In genomic region chr11:109343991-109344599, GRCm38 (mm10) we compare ENCODE assay signal across 9 mouse cellular contexts. TPM values are rescaled to one million over a fixed set of nuclear protein-coding genes. Genes with fewer than 3 reads are reported as not detected.
A peak's percentile ranks its signal among the peaks of the same experiment; 100 is the strongest.
DNase-seq lines count a peak whose midpoint lies in the region; ATAC-seq and TF ChIP-seq lines count a peak whose summit lies in the region.
"Had no signal": no experiment of that assay in that cellular context is flagged by ENCODE, and none has a peak within 500 bp of the region (broad histone marks: within the 10 kb centered on the region; RNA-seq: fewer than 3 reads in every experiment).

No protein-coding gene starts in this region.

- no peaks in the 10 kb centered on the region for H3K36me3 ChIP-seq in E14TG2a.4 (ENCODE audit: insufficient read depth, low read length)
- no peaks in the 10 kb centered on the region for H3K36me3 ChIP-seq in intestine, postnatal 0 days (ENCODE audit: control insufficient read depth, insufficient read depth)
- no peaks in the 10 kb centered on the region for H3K36me3 ChIP-seq in neural tube, embryonic 15.5 days
- H3K36me3 ChIP-seq: limb, embryonic 12.5 days had no signal

- no peaks in the 10 kb centered on the region; the same call in 1 of the 2 replicates for H3K27me3 ChIP-seq in E14TG2a.4 (ENCODE audit: insufficient read depth, low read length)
- H3K27me3 ChIP-seq in intestine, postnatal 0 days (replicated peaks; ENCODE audit: control insufficient read depth, insufficient read depth, low read length), result no peaks in the 10 kb centered on the region
- no peaks in the 10 kb centered on the region for H3K27me3 ChIP-seq in neural tube, embryonic 15.5 days (replicated peaks)
- H3K27me3 ChIP-seq: limb, embryonic 12.5 days had no signal

- H3K4me2 ChIP-seq in intestine, postnatal 0 days (replicated peaks; ENCODE audit: low read depth), result peak overlapping the region; percentile 11
- no peak overlapping the region for H3K4me2 ChIP-seq in neural tube, embryonic 15.5 days
- H3K4me2 ChIP-seq: limb, embryonic 12.5 days had no signal

- no peak overlapping the region for H3K9ac ChIP-seq in intestine, postnatal 0 days (ENCODE audit: low read depth, low read length)
- no peak overlapping the region for H3K9ac ChIP-seq in neural tube, embryonic 15.5 days (replicated peaks)
- H3K9ac ChIP-seq: limb, embryonic 12.5 days had no signal

- DNase-seq in frontal cortex, postnatal 25 days (ENCODE audit: low spot score in 2 of 2), result no peak
- DNase-seq in lung, postnatal 4 days, result peak; percentile 74 to 78
- no peak for DNase-seq in left cerebral cortex, adult 18-20 months (ENCODE audit: low spot score in 2 of 2)

- peak; percentile 17 for TF ChIP-seq CTCF in E14TG2a.4 (conservative IDR thresholded peaks at IDR 0.05; ENCODE audit: low read length)
- TF ChIP-seq CTCF in cortical plate, adult 2 months (IDR thresholded peaks at IDR 0.05; ENCODE audit: extremely low read depth, insufficient read depth, low read length), result peak; percentile 36
- TF ChIP-seq CTCF in intestine, postnatal 0 days (IDR thresholded peaks at IDR 0.05; ENCODE audit: low read depth), result peak; percentile 73

- ATAC-seq in frontal cortex, adult (ENCODE audit: low TSS enrichment), result peak; percentile 48; the same call in 1 of the 2 replicates
- ATAC-seq in intestine, postnatal 0 days, result peak; percentile 48
- no peak for ATAC-seq in neural tube, embryonic 15.5 days (ENCODE audit: low FRiP score)

- H3K27ac ChIP-seq in cortical plate, adult 2 months (ENCODE audit: insufficient read depth, low read length), result no peak overlapping the region
- H3K27ac ChIP-seq in intestine, postnatal 0 days (ENCODE audit: low read depth, low read length), result peak overlapping the region; percentile 41; the same call in 1 of the 2 replicates
- H3K27ac ChIP-seq in neural tube, embryonic 15.5 days (replicated peaks), result no peak overlapping the region
- H3K27ac ChIP-seq: limb, embryonic 12.5 days had no signal

- H3K9me3 ChIP-seq in E14TG2a.4 (ENCODE audit: low read length), result no peaks in the 10 kb centered on the region
- H3K9me3 ChIP-seq in intestine, postnatal 0 days (ENCODE audit: control insufficient read depth), result no peaks in the 10 kb centered on the region
- H3K9me3 ChIP-seq in neural tube, embryonic 15.5 days (replicated peaks), result no peaks in the 10 kb centered on the region
- H3K9me3 ChIP-seq: limb, embryonic 12.5 days had no signal

- TF ChIP-seq POLR2A in cortical plate, adult 2 months (IDR thresholded peaks at IDR 0.05; ENCODE audit: extremely low read depth, insufficient read depth, low read length), result no peak

- H3K4me3 ChIP-seq in E14TG2a.4 (replicated peaks; ENCODE audit: low read length), result no peak overlapping the region
- H3K4me3 ChIP-seq in cortical plate, adult 2 months (ENCODE audit: insufficient read depth, low read length), result no peak overlapping the region
- no peak overlapping the region for H3K4me3 ChIP-seq in intestine, postnatal 0 days (ENCODE audit: low read depth, low read length)
- H3K4me3 ChIP-seq in neural tube, embryonic 15.5 days (replicated peaks), result no peak overlapping the region
- H3K4me3 ChIP-seq: limb, embryonic 12.5 days had no signal

- WGBS in intestine, postnatal 0 days, result 14% methylated on average over 10 of the region's 10 CpGs
- WGBS in neural tube, embryonic 15.5 days, result 35% methylated on average over 10 of the region's 10 CpGs

- H3K4me1 ChIP-seq in E14TG2a.4 (replicated peaks; ENCODE audit: low read depth, low read length), result peaks cover 27% of the 10 kb centered on the region
- H3K4me1 ChIP-seq in cortical plate, adult 2 months (ENCODE audit: control insufficient read depth, insufficient read depth, low read length), result peaks cover 3% of the 10 kb centered on the region; the same call in 1 of the 2 replicates
- peaks cover 31% of the 10 kb centered on the region for H3K4me1 ChIP-seq in intestine, postnatal 0 days (replicated peaks; ENCODE audit: control insufficient read depth, insufficient read depth, low read length)
- peaks cover 13% of the 10 kb centered on the region for H3K4me1 ChIP-seq in neural tube, embryonic 15.5 days

RNA-seq across cellular contexts. Expression of gene Gna13, which starts 18.5 kb away (rescaled TPM):
- polyA plus RNA-seq in cortical plate, adult 2 months (2012; rRNA removed), result 35.5 and 37.0 TPM in 2 replicates
- 81.7 and 86.9 TPM in 2 replicates for polyA plus RNA-seq in intestine, postnatal 0 days (2015; fragmentation: Nextera tagmentation; extraction: Ambion mirVana)
- 16.8 and 20.2 TPM in 2 replicates for polyA plus RNA-seq in neural tube, embryonic 15.5 days (2015; fragmentation: Nextera tagmentation; extraction: Ambion mirVana)
- total RNA-seq in left cerebral cortex, adult 18-20 months (2021), result 10 to 100 TPM; 48.2 to 49.2 TPM

RNA-seq across cellular contexts. Expression of gene Rgs9, which starts 46.2 kb away (rescaled TPM):
- polyA plus RNA-seq in cortical plate, adult 2 months (2012; rRNA removed), result 12.5 and 57.8 TPM in 2 replicates
- 2.6 and 2.8 TPM in 2 replicates for polyA plus RNA-seq in intestine, postnatal 0 days (2015; fragmentation: Nextera tagmentation; extraction: Ambion mirVana)
- polyA plus RNA-seq in neural tube, embryonic 15.5 days (2015; fragmentation: Nextera tagmentation; extraction: Ambion mirVana), result 12.3 and 12.6 TPM in 2 replicates
- total RNA-seq in left cerebral cortex, adult 18-20 months (2021), result 10 to 100 TPM; 35.8 to 56.5 TPM

Comparison
In these comparisons a context has a peak if more than half of its experiments do, and no peak if none do; other contexts are left out.
1. DNase-seq: peak in lung, postnatal 4 days (2 of 2); none in frontal cortex, postnatal 25 days (0 of 2) and left cerebral cortex, adult 18-20 months (0 of 2).
2. CTCF ChIP-seq: peak in every context shown above with its lines; median percentile 73 in intestine, postnatal 0 days; 36 in cortical plate, adult 2 months; 17 in E14TG2a.4.